Mouse (Mus musculus): Measurements from ENCODE around the gene Trim34a.
"Not testable (repeated sequence)": the region's sequence is repeated elsewhere in the genome, so short reads cannot be mapped to it uniquely, and the experiment has no call there.

Trim34a gene

GRCm38 (mm10) chr7:104244287-104245181 is at the start of gene Trim34a:
TSS of gene Trim34a (plus strand) at chr7:104244457.
- peak; percentile 42 to 45 for DNase-seq (ENCODE audit: low spot score in 2 of 2)

GRCm38 (mm10) chr7:104195885-104196284 is 48.4 kb upstream of the Trim34a start, which contains the start of gene Olfr649:
TSS of gene Olfr649 (minus strand) at chr7:104195985.
- DNase-seq (ENCODE audit: low spot score in 2 of 2), result no peak

- peak; percentile 47 to 59 for DNase-seq (ENCODE audit: low spot score in 2 of 2)
Measured at GRCm38 (mm10) chr7:104199822-104200221, 44.4 kb upstream of the Trim34a start.

- DNase-seq (ENCODE audit: low spot score in 2 of 2), result no peak
Measured at GRCm38 (mm10) chr7:104206197-104206596, 38.1 kb upstream of the Trim34a start.

GRCm38 (mm10) chr7:104216011-104216535 is 28.2 kb upstream of the Trim34a start:
- DNase-seq (ENCODE audit: low spot score in 2 of 2), result no peak

- no peak for DNase-seq (ENCODE audit: low spot score in 2 of 2)
Measured at GRCm38 (mm10) chr7:104217881-104218280, 26.4 kb upstream of the Trim34a start.

GRCm38 (mm10) chr7:104218701-104219569 is 25.3 kb upstream of the Trim34a start, which contains the start of gene Trim6:
TSS of gene Trim6 (plus strand) at chr7:104218793.
- DNase-seq (ENCODE audit: low spot score in 2 of 2), result peak; percentile 30 to 68

- DNase-seq (ENCODE audit: low spot score in 2 of 2), result peak in 1 of 2 experiments; percentile 14
Measured at GRCm38 (mm10) chr7:104231203-104231602, 13.1 kb upstream of the Trim34a start.

- DNase-seq (ENCODE audit: low spot score in 2 of 2), result no peak
Measured at GRCm38 (mm10) chr7:104240857-104241256, 3.4 kb upstream of the Trim34a start.

GRCm38 (mm10) chr7:104243616-104244015 is 641 bp upstream of the Trim34a start:
- no peak for DNase-seq (ENCODE audit: low spot score in 2 of 2)

GRCm38 (mm10) chr7:104260380-104260779 is 16.1 kb downstream of the Trim34a start:
- DNase-seq (ENCODE audit: low spot score in 2 of 2), result not testable (repeated sequence)

- not testable (repeated sequence) for DNase-seq (ENCODE audit: low spot score in 2 of 2)
Measured at GRCm38 (mm10) chr7:104265335-104265734, 21.1 kb downstream of the Trim34a start.

GRCm38 (mm10) chr7:104279361-104279760 is 35.1 kb downstream of the Trim34a start:
- not testable (repeated sequence) for DNase-seq (ENCODE audit: low spot score in 2 of 2)

- not testable (repeated sequence) for DNase-seq (ENCODE audit: low spot score in 2 of 2)
Measured at GRCm38 (mm10) chr7:104287576-104288443, 43.6 kb downstream of the Trim34a start, which contains the start of gene Trim5. TSS of gene Trim5 (minus strand) at chr7:104288094.

GRCm38 (mm10) chr7:104290641-104291040 is 46.4 kb downstream of the Trim34a start:
- DNase-seq (ENCODE audit: low spot score in 2 of 2), result no peak

GRCm38 (mm10) chr7:104291638-104292400 is 47.6 kb downstream of the Trim34a start:
- DNase-seq (ENCODE audit: low spot score in 2 of 2), result no peak

Measured in urinary bladder, adult 18-20 months (tissue).